Mouse (Mus musculus) testis, adult 10 weeks (tissue): ENCODE results near the gene Fahd1. TPM values are rescaled to one million over a fixed set of nuclear protein-coding genes. Genes with fewer than 3 reads are reported as not detected.

Source experiments
- polyA plus RNA-seq: library from polyadenylated mRNA; stranded (reverse); fragments of 350-450 nt; fragmentation: Illumina TruSeq; extraction: RNeasy Lipid Tissue Mini Kit (QIAGEN cat#74804); gene quantifications from one replicate; pipeline ENCODE4 v1.2.3, GENCODE M21; 2014; ENCODE audit warnings: low read depth, low replicate concordance

The Fahd1 gene
- 25.4 TPM for polyA plus RNA-seq

DNA sequence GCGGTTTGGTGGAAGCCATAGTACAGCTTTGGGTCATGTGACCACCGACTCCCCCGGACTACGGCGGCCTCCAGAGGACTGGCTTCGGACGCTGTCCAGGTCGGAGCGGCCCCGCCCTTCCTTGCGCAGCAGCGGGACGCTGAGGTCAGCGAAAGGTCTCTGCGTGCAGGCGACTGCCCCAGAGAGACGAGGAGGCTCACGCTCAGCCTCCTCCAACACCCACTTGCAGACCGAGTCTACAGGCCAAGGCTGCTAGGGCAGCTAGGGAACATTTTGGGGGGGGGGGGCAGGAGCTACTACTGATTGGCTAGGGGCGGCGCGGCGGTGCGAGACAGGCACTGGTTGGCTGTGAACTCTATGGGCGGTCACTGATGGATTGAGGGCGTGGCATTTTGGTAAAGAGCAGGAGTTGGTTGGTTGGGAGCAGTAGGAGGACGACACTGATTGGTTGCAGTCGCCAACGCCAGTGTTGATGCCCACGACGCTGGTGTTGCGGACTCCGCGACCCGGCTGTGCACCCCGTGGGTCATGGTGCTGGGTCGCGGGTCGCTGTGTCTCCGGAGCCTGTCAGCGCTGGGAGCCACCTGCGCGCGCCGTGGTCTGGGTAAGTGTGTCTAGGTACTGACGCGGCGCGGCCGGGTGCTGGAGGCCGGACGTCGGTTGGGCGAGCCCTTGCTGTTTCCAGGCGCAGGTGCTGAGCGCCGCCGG, at the start of gene Fahd1:
Gene Fahd1 (minus strand): TSS at position 300 of the 708 bp plus-strand sequence.

GRCm38 (mm10) chr17:24896241-24896992, 46.3 kb upstream of the Fahd1 start, which contains the start of gene Nme3:
TSS of gene Nme3 (plus strand) at chr17:24896500.

DNA sequence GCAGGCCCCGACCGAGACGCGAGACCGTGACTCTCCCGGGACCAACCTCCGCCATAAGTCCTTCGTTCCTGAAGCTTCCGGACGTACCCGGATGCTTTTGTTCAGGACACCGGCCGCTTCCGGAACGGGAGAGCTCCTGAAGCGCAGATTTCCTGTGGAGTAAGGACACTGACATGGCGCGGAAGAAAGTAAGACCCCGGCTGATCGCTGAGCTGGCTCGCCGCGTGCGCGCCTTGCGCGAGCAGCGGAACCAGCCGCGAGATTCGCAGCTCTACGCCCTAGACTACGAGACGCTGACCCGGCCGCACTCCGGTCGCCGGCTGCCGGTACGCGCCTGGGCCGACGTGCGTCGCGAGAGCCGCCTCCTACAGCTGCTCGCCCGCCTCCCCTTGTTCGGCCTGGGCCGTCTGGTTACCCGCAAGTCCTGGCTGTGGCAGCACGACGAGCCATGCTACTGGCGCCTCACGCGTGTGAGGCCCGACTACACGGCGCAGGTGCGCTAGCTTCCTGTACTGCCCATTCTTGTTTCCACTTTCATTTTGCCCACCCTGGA, 44.9 kb upstream of the Fahd1 start, which contains the start of the genes Eme2 and Mrps34:
Gene Eme2 (minus strand): TSS at position 93 of the 553 bp plus-strand sequence.
Gene Mrps34 (plus strand): TSS at position 122 of the 553 bp plus-strand sequence.

DNA sequence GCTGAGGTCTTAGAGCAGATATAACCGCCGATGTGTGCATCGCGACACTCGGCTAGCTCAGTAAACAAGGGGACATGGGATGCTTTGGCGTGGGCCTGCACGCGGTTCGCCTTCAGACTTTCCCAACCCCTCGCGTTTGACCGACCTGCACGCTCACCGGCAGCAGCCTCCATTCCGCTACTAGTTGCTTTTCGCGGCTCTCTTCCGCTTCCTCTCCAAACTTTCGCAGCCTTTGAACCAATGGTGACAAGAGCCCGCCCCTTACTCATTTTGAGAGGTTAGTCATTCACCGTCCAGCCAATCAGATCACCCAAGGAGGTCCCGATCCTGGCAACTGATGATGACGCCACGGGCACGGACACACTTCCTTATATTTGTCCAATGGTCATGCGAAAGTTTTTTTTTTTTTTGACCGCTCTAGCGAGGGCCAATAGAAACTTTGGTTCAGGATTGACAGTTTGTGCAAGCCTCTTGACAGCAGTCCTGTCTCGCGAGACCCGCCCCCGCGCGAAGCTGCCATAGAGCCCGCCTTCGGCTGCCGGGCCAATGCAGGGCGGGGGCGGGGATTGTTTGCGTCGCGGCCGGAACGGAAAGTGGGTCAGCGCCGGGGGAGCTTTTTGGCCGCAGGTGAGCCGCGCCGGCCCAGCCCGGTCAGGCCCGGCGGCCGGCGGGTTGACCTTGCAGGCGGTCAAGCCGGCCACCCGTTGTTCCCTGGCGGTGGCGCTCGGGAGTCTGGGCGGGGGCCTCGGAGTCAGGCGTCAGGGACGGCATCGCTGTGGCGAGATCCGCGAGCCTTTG, 36.2 kb upstream of the Fahd1 start, which contains the start of the genes Nubp2 and Spsb3:
Gene Nubp2 (minus strand): TSS at position 216 of the 798 bp plus-strand sequence.
Gene Spsb3 (plus strand): TSS at position 510 of the 798 bp plus-strand sequence.

DNA sequence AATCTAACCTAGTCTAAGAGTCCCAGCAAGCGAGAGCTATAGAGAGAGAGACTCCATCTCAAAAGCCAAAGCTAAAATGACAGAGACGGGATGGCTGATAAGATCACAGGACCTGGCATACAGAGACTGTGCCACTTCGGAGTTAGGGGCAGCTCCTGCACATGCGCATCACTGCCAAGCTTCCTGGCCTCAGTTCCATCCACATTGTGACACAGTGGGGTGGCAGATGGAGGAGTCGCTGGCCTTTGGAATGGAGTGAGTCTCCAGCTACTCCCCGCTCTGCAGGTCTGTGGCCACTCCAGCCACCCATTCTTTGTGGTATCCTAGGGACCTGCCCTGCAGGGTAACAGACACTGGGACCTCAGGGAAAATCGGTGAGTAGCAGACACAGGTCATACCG, 15.6 kb upstream of the Fahd1 start, which contains the start of gene Igfals:
Gene Igfals (plus strand): TSS at position 222 of the 400 bp plus-strand sequence.

GRCm38 (mm10) chr17:24839842-24840241, 10.3 kb downstream of the Fahd1 start, which contains the start of gene Hagh:
TSS of gene Hagh (plus strand) at chr17:24840143.

GRCm38 (mm10) chr17:24803952-24804951, 45.9 kb downstream of the Fahd1 start, which contains the start of gene Meiob:
TSS of gene Meiob (plus strand) at chr17:24804289.

Other genes starting within 250 kb of the Fahd1 start
- gene Tsc2, start 217.7 kb downstream of the Fahd1 start, polyA plus RNA-seq = 5.8 TPM
- gene Nthl1, start 217.7 kb downstream of the Fahd1 start, polyA plus RNA-seq = 0.10 TPM
- 0.57 TPM for gene Slc9a3r2, start 200.0 kb downstream of the Fahd1 start, polyA plus RNA-seq
- gene Npw, start 191.9 kb downstream of the Fahd1 start, polyA plus RNA-seq = not detected
- gene Zfp598, start 180.7 kb downstream of the Fahd1 start, polyA plus RNA-seq = 1.4 TPM
- 0.11 TPM for gene Syngr3, start 160.4 kb downstream of the Fahd1 start, polyA plus RNA-seq
- gene Gfer, start 154.2 kb downstream of the Fahd1 start, polyA plus RNA-seq = 29.2 TPM
- 12.7 TPM for gene Noxo1, start 154.1 kb downstream of the Fahd1 start, polyA plus RNA-seq
- gene Tbl3, start 142.7 kb downstream of the Fahd1 start, polyA plus RNA-seq = 0.29 TPM
- gene Rnf151, start 132.3 kb downstream of the Fahd1 start, polyA plus RNA-seq = 46.8 TPM
- 129 TPM for gene Rps2, start 132.2 kb downstream of the Fahd1 start, polyA plus RNA-seq
- gene Ndufb10, start 125.9 kb downstream of the Fahd1 start, polyA plus RNA-seq = 69.2 TPM
- gene Rpl3l, start 122.5 kb downstream of the Fahd1 start, polyA plus RNA-seq = not detected
- 1.1 TPM for gene Msrb1, start 113.7 kb downstream of the Fahd1 start, polyA plus RNA-seq
- gene Hs3st6, start 97.4 kb downstream of the Fahd1 start, polyA plus RNA-seq = not detected
- 67.9 TPM for gene Meiob, start 46.1 kb downstream of the Fahd1 start, polyA plus RNA-seq
- gene Hagh, start 10.2 kb downstream of the Fahd1 start, polyA plus RNA-seq = 93.5 TPM
- not detected for gene Igfals, start 15.6 kb upstream of the Fahd1 start, polyA plus RNA-seq
- 19.6 TPM for gene Nubp2, start 36.0 kb upstream of the Fahd1 start, polyA plus RNA-seq
- gene Spsb3, start 36.3 kb upstream of the Fahd1 start, polyA plus RNA-seq = 1.6 TPM
- gene Eme2, start 44.7 kb upstream of the Fahd1 start, polyA plus RNA-seq = 1.9 TPM
- gene Mrps34, start 44.8 kb upstream of the Fahd1 start, polyA plus RNA-seq = 0.64 TPM
- 0.69 TPM for gene Nme3, start 46.1 kb upstream of the Fahd1 start, polyA plus RNA-seq
- 4.3 TPM for gene Mapk8ip3, start 86.6 kb upstream of the Fahd1 start, polyA plus RNA-seq
- gene Jpt2, start 110.3 kb upstream of the Fahd1 start, polyA plus RNA-seq = 13.2 TPM
- gene Cramp1l, start 165.4 kb upstream of the Fahd1 start, polyA plus RNA-seq = 13.1 TPM
- 141 TPM for gene Ift140, start 165.7 kb upstream of the Fahd1 start, polyA plus RNA-seq
- 1.2 TPM for gene Tmem204, start 233.2 kb upstream of the Fahd1 start, polyA plus RNA-seq